Mouse (Mus musculus) cortical plate, adult 2 months (tissue): ENCODE measurements around the gene Galnt6.

Experiments
- CTCF ChIP-seq: fragments of 200-500 bp; IDR thresholded peaks from 2 replicates; pipeline ENCODE4 v1.5.1; 2011; ENCODE audit warnings: mild to moderate bottlenecking, control low read depth, low read length; ENCODE audit not compliant: insufficient read depth; ENCODE audit errors: extremely low read depth
- POLR2A ChIP-seq: fragments of 200-500 bp; IDR thresholded peaks from 2 replicates; pipeline ENCODE4 v1.6.1; 2011; ENCODE audit warnings: mild to moderate bottlenecking, low read length, control low read depth; ENCODE audit not compliant: insufficient read depth; ENCODE audit errors: extremely low read depth

GRCm38 (mm10) chr15:100775189-100776166 is 46.3 kb upstream of the Galnt6 start:
- TF ChIP-seq POLR2A (no peak), CTCF (no peak)
